Mouse (Mus musculus) CH12F3 (cell line): ENCODE results near the gene Pdzrn3.

Source experiments
- in situ Hi-C: fragments of 300-500 bp; cut with MboI; formaldehyde crosslinking; loops from 2 replicates; pipeline ENCODE4 v1.14.3; 2020; ENCODE audit warnings: low sequenced_read_pairs

Gene Pdzrn3

DNA sequence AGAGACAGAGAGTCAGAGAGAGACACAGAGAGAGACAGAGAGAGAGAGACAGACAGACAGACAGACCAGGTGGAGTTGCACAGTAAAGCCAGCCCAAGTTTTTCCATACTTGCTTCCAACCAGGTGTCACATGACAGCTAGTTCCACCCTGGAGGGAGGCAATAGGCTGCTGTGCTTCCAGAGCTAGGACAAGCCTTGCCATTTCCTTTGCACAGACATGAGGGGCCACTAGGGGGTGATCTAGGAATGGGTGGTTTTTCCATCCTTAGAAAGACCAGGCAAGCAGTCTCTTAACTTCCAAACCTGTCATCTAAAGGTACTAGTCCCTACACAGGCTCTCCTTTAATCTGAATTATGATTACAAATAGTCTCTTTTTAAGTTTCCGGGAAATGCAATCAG, 110.9 kb downstream of the Pdzrn3 start:
- in situ Hi-C loops, result no loop called here

DNA sequence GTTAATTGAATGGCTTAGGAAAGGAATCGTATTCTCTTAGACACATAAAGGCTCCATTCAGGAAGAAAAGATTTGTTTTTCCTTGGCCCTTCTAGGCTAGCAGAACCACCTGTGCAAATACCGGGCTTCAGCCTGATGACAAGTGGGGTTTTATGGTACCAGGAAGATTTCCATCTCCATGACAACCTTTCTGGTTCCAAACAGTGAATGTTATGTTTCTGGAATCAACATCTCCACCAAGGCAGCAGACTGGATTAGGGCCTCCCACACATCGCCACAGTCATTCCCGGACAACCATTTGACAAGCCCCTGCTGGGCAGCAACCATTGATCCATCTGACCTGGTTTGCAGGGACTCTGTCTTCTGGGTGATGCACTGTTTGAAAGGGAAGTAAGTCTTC, 114.2 kb downstream of the Pdzrn3 start:
- in situ Hi-C loops, result no loop called here

DNA sequence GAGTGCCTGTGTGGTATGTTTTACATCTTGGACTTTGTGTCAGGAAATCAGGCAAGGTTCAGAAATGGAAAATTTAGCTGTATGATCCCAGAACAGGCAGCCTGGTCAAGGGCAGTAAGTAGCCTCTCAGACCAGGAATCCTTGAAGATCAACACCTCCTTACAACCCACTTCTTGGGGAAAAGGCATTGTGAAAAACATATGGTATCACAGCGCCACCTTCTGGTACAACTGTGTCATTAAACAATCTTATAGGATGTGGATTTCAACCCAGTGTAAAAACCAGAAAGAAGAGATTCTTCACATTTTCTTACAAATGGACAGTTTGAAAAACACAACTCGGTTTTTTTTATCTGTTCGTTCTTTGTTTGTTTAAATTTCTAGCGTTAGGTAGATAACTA, 116.2 kb downstream of the Pdzrn3 start:
- in situ Hi-C loops, result no loop called here

DNA sequence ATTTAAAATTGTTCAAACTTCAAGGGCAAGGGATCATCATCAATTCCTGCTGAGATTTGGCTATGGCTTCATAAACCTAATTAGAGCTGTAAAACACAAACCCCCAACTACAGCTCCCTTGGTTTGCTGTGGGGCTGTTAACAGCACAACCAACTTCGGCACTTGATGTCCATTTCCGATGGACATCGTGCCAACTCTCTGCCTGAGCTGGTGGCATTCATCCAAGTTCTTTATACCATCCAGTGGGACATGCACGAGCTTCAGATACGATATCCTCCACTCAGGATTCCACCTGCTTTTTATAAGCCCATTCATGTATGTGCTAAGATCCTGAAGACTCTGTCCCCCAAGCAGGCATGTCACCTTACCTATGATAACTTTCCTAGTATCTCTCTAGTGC, 118.3 kb downstream of the Pdzrn3 start:
- in situ Hi-C loops, result no loop called here

DNA sequence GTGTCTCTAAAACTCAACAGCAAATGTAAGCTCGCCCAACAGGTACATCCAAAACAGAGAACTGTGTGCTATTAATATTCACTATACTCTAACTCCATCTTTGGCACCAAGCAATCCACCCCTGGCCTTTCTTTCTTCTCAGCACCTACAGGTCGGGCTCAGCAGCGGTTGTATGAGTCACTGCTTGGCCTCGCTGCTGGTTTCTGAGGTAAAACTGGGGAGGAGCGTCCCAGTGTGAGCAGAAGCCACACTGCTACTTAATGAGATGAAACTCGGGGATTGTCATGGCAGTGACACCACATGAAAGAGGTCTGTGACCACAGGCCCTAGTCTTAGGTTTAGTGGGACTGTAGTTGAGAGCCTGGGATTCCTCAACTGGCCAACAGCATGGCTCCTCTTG, 120.3 kb downstream of the Pdzrn3 start:
- in situ Hi-C loops, result no loop called here

DNA sequence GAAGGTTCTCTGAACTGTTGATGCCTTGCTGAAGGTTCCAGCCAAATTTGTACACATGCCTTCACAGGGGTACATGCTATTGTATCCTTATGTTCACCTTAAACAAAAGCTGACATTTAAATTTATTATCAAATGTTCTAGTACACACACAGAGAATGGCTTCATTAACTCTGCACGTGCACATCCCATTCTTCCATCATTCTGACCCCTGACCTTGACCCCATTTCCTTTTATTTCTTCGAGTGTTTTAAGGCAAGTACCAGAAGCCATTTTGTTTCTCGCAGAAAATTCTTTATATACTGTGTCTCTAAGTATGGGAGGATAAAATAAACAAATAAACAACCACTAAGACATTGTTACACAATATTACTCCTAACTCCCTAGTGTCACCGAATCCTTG, 123.0 kb downstream of the Pdzrn3 start:
- in situ Hi-C loops, result no loop called here

DNA sequence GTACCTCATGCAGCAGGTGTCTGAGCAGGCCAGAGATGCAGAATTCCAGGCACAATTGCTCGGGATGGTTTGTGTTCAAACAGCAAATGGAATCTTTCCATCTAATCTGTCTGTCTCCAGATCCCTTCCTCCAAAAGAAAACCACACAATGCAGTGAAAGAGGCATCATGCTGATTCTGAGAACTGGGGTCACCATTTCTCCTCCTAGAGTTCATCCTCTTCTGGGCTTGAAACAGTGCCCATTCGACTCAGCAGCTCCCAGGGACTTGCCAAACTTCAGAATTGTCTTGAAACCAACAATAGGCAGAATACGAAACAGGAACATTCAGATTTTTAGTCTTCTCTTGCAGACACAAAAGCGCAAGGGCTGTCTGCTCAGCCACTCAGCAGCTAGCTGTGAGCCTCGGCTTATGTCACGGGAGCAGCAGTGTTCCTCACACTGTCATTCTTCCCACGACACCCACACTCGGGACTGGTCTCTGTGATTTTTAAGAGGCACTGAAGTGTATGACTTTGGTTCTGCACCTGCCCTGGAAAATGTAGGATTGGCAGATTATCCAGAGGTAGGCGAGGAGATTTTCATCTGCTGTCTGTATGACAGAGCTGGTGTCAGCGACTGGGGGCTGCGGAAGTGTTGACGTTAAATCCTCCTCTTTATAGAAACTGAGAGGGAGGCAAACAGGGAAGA, 125.6 kb downstream of the Pdzrn3 start:
- in situ Hi-C loops, result no loop called here

DNA sequence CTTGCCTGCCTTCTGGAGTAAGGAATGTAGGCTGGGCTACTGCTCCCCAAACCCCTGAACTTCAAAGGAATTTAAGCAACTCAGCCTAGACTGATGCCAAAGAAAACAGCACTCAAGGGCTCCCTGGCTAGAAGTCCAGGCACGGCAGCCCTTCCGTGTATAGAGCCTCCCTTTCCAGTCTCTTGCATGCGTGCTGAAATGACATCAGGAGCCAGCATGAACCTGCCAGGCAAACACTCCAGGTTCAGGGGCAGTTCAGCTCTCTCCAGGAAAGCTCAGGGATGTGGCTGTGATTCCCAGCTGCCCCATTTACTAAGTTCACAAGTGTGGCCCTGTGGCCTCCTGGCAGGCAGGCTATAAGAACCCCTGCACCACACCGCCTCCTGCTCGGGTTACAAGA, 126.5 kb downstream of the Pdzrn3 start:
- in situ Hi-C loops, result no loop called here

DNA sequence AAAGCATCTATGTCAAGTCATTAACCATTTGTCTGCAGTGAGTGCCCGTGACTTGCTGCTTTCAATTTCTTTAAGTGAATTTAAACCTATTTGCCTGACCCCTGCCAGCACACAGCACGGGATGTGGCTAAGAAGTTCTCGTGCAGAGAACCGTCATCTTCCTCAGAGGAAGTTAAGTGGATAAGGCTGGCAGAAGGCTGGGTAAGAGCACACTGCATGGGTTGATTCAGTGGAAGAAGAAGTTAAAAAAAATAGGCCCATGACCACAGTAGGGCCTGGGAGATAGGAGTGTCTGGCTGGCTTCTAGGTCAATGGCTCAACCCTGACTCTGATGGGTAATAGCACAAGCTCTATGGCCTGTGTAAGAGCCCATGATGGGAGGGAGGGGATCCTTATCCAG, 131.6 kb downstream of the Pdzrn3 start:
- in situ Hi-C loops, result no loop called here

DNA sequence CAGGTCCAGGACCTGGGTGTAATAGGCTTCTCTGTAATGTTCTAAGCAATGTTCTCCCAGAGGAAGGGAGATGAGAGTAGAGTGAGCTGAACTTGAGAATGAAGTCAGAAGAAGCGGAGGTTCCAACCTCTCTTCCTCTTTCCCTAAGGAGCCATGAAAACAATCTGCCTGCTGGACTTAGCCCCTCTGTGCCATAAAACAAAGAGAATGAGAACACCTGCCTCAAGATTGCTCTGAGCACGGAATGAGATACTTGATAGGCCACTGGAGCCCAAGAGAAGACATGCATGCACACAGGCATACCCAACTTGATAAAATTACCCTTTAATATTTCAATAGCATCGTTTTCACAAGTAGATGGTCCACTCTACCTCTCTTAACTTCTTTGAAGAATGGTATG, 133.3 kb downstream of the Pdzrn3 start:
- in situ Hi-C loops, result no loop called here

DNA sequence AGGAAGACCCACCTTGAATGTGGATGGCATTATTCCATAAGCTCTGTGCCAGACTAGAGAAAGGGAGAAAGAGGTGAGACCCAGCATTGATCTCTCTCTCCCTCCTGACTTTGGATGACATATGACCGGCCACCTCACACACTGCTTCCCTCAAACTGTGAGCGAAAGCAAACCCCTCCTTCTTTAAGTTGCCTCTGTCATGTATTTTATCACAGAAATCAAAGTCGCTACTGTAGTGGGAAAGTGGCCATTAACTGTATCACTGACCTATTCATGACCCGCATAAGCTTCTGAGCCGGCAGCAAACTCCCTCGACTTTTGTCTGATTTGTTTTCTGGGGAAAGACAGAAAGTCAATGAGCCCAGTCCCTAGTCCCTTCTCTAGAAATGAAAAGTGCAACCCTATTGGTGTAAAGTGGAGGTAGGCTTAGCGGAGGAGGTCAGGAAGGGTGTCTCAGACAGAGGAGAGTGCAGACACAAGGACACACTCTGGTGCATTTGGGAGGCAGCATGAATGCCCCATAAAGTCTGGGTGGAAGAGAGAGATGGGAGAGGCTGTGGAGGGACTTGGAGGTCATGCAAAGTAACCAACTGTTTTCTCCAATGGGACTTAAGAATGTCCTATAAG, 134.4 kb downstream of the Pdzrn3 start:
- in situ Hi-C loops, result no loop called here

DNA sequence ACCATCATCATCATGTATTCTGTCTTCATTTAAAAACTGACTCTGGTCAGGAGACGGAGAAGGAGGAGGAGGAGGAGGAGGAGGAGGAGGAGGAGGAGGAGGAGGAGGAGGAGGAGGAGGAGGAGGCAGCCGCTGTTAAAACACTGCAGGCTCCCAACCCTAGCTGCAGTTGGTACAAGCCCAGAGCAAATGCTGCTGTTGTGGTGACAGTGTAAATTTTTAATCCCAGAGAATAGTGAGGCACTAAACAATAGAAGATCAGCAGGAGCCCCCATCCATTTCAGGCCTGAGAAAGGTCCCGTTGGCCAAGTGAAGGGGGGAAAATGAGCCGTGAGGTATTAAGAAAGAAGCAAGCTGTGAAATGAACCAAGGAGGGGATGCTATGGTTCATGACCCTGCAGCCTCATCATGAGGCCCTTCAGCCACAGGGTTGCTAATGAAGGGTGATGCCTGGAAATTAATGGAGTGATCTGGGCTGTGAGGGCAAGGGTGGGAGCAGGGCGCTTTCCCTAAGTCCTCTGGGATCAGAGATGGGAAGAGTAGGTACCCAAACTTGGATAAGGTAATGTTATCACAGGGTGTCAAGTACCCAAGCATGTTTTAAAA, 141.0 kb downstream of the Pdzrn3 start:
- in situ Hi-C loops, result no loop called here

DNA sequence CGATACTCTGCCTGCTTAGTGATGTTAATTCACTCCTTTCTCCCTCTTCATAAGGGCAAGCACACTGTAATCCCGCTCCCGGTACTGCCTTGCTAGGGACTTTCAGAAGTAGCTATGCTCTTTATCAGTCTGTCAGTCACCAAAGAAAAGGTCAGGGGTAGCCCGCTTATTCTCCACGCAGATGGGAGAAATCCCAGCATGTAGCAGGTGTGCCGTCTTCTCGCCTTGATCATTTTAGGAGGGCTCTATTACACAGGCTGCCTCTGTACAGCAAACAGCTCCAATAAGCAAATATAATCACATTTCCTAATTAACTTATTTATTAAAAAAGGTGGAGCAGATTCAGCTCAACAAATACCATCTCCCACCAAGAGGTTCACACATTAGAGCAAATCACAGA, 141.5 kb downstream of the Pdzrn3 start:
- in situ Hi-C loops, result no loop called here

DNA sequence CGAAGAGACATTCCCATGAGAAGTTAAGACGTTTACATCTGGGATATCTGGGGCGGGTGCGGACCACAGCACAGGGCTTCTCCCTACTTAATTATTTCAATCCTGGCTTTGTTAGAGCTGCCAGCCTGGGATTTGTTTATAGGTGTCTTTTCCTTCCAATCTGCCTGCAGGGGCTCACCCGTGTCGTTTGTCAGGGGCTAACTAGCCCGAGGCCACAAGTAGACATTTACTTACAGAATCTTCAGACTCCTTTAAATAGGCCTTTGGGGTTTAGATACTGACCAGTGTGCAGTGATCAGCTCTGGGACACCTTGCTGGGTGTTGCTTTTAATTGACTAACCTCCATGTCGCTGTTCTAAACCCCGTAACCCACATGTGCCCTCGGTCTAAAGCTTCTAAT, 143.3 kb downstream of the Pdzrn3 start:
- in situ Hi-C loops, result no loop called here

DNA sequence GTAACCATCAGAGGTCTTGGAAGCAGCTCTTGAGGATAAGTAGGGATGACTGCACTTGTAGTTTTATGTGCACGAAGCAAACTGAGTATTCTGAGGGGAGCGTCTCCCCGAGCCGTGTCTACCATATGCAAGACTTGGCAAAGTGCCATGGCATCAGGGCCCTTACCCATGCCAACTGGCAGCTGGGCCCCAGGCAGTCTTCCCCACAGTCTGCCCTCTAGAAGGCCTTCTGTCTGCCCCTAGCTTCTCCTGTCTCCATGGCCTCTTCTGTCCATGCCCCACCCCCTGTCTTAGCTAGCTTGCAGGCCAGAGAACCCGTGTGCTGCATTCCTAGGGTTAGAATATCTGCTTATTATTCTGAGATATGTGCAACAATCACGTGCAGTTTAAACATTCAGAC, 144.0 kb downstream of the Pdzrn3 start:
- in situ Hi-C loops, result no loop called here

DNA sequence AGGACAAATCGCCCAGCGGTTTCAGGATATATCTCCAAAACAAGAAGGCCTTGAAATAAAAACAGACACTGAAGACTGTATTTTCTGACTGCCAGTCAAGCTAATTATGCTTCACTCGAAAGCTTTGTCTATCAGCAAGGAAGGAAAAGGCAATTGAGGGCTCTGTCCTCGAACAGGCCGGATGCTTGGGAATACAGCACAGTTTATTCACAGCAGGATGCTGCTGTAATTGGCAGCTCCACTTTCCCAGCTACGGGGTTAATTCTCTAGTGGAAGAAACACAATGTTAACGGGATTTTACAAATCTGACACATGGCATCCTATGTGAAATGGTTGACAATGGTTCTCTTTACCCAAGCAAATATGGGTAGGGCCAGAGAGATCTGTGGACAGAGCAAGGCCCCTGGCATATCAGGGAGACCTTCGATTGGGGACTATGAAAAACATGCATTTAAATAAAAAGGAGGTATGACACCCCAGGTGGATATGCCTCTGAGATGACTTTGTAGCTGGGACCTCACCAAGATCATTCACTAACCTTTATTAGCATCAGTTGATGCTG, 150.3 kb downstream of the Pdzrn3 start:
- in situ Hi-C loops, result no loop called here

DNA sequence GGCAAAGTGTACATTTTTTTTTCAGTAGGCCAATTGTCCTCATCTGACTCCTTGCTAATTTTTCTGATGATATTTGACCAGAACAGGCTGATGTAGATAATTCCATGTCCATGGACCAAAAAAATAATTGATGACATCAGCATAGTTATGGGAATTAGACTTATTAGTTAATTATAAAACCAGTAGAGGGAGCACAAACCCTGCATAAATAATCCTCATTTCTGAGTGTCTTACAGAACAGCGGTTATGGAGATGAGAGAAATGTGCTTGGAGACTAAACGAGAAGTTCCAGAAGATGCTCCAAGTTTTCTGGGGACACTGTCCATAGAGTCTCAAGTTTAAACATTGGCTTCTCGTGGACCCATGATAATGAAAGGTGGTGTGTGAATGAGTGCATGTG, 157.4 kb downstream of the Pdzrn3 start:
- in situ Hi-C loops, result no loop called here

DNA sequence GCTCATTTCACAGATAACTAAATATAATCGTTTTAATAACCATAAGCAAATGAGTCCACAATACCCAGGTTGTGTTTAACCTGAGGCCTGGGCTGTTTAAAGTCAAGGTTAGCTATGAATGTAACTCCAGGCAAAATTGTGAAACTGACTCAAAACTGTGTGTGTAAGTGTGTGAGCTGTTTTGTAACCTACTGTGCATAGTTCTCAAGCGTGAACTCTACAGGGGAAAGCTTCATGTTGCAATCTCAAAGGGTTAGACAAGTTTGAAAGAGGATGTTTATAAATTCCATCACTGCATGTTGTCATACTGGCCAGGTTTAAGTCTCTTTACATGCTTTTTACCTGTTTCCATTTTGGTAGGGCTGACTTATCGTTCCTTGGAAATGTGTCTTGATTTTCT, 158.7 kb downstream of the Pdzrn3 start:
- in situ Hi-C loops, result no loop called here

DNA sequence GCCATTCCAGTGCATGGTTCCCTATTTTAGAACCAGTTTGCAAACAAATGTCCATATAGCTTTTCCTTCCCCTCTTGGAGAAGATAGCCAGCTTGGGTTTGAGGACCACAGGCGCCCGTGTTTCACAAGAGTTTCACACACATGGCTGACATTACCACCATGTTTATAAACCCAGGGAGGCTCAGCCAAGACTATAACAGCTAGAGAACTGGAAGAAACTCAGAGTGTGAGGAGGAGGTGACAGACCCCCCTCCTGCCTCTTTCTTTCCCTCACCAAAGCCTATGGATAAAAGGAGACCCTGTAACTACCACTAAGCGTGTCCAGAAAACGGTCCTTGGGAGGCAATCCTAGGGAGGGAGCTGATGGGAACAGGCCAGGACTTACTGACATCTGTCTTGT, 159.5 kb downstream of the Pdzrn3 start:
- in situ Hi-C loops, result no loop called here

DNA sequence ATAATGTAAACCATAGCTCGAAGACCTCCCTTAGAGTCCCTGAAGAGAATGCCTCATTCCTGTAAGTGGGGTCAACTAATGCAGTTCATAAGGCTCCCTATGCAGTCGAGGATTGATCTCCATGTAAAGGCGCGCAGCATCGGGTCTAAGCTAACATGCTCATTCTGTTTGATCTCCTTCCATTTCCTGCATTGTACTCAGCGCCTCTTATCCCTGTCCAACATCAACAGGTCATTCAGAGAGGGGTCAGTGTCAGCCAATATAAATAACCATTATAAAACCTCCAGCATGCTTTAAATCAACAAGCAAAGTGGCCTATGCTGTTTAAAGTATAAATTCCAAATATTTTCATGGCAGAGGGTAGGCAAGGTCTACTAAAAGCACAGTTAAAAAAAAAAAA, 159.9 kb downstream of the Pdzrn3 start:
- in situ Hi-C loops, result no loop called here

DNA sequence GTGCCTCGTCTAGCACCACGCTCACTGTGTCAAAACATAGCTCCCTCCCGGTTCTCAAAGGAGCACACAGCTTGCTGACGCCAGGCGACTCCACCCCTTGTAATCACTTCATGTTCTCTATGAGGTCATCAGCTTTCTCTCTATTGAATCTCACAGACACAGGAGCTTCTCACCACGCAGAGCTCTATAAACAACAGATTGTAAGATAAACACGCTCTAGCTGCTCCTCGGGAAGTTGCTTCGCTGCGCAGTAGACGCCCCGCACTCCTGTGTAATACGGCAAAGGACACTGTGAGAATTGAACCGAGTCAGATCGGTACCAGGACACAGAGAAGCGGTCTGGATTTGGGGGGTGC, 162.3 kb downstream of the Pdzrn3 start:
- in situ Hi-C loops, result no loop called here

DNA sequence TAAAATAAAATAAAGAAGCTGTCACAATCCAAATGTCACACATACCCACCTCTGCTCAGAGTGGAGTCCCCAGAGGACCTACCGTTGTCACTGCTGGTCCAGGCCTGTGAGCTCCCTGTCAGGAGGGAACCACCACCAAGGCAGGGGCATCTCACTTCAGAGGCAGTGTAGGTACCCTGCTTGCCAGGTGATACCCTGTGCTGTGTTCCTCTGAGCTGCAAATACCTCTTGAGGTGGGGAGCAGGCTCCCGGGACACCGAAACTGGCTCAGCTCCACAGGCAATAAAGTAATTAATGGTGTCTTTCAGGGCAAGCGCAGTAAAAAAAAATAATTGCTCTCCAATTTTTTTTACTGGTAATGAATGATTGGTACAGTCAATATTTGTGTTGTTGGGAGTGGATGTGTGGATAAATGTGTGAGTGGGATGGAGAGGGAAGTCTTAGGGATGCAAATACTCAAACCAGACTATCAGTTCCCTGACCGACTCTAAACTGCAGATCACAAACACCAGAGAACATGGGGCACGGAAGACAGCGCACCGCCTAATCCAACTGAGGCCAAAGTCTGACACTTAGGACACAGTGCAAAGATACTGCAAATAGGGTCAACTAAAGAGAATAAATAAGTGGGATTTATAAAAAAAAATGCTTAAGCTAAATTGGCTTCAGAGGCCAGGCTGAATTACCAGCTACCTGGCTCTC, 162.8 kb downstream of the Pdzrn3 start:
- in situ Hi-C loops, result no loop called here
